Comparison of ENCODE assay signal across 14 mouse cellular contexts in the genomic region with DNA sequence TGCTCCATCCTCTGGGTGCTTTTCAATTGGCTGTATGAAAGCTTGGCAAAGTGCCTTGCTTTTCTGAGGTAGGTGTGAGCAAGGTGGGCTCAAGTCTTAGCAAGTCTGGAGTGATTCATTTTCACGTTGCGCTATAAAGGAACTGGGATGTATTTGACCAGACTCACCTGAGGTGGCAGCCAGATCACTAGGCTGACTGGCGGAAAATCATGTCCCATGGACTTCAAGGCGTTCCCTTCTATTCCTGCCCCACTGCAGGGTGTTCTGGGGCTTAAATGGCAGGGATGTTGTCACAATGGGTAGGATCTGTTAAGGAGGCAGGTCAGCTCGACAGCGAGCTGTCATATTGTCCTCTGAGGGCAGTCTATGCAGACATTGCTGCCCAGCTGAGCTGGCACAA. TPM values are rescaled to one million over a fixed set of nuclear protein-coding genes. Genes with fewer than 3 reads are reported as not detected.
A peak's percentile ranks its signal among the peaks of the same experiment; 100 is the strongest.
DNase-seq lines count a peak whose midpoint lies in the region; ATAC-seq and TF ChIP-seq lines count a peak whose summit lies in the region.
"Had no signal": no experiment of that assay in that cellular context is flagged by ENCODE, and none has a peak within 500 bp of the region (broad histone marks: within the 10 kb centered on the region; RNA-seq: fewer than 3 reads in every experiment).

No protein-coding gene starts in this region.

- no peaks in the 10 kb centered on the region for H3K9me3 ChIP-seq in intestine, embryonic 16.5 days (ENCODE audit: control insufficient read depth, low read length)
- H3K9me3 ChIP-seq in intestine, postnatal 0 days (ENCODE audit: control insufficient read depth) = no peaks in the 10 kb centered on the region
- no peaks in the 10 kb centered on the region for H3K9me3 ChIP-seq in embryonic facial prominence, embryonic 14.5 days (ENCODE audit: control insufficient read depth, low read length)
- H3K9me3 ChIP-seq in limb, embryonic 13.5 days = peaks cover 4% of the 10 kb centered on the region; the same call in 1 of the 2 replicates
- H3K9me3 ChIP-seq: liver, embryonic 15.5 days had no signal

- 86% methylated on average over 6 of the region's 6 CpGs for WGBS in intestine, embryonic 16.5 days
- WGBS in intestine, postnatal 0 days = 80% methylated on average over 6 of the region's 6 CpGs
- WGBS in embryonic facial prominence, embryonic 14.5 days = 82% methylated on average over 6 of the region's 6 CpGs
- whole genome bisulfite sequencing in limb, embryonic 13.5 days = 86% methylated on average over 6 of the region's 6 CpGs

- peaks cover 18% of the 10 kb centered on the region for H3K4me1 ChIP-seq in intestine, embryonic 16.5 days (ENCODE audit: control insufficient read depth, insufficient read depth, low read length)
- H3K4me1 ChIP-seq in intestine, postnatal 0 days (replicated peaks; ENCODE audit: control insufficient read depth, insufficient read depth, low read length) = peaks cover 5% of the 10 kb centered on the region; the same call in 1 of the 2 replicates
- H3K4me1 ChIP-seq in embryonic facial prominence, embryonic 14.5 days (ENCODE audit: control insufficient read depth, insufficient read depth, low read length) = peaks cover 16% of the 10 kb centered on the region; the same call in 1 of the 2 replicates
- peaks cover 28% of the 10 kb centered on the region for H3K4me1 ChIP-seq in limb, embryonic 13.5 days

- H3K27me3 ChIP-seq in intestine, embryonic 16.5 days (replicated peaks; ENCODE audit: control insufficient read depth, insufficient read depth, low read length) = no peaks in the 10 kb centered on the region
- H3K27me3 ChIP-seq in intestine, postnatal 0 days (replicated peaks; ENCODE audit: control insufficient read depth, insufficient read depth, low read length) = no peaks in the 10 kb centered on the region
- H3K27me3 ChIP-seq in embryonic facial prominence, embryonic 14.5 days (replicated peaks; ENCODE audit: control insufficient read depth, insufficient read depth, low read length) = no peaks in the 10 kb centered on the region
- no peaks in the 10 kb centered on the region for H3K27me3 ChIP-seq in limb, embryonic 13.5 days
- H3K27me3 ChIP-seq: liver, embryonic 15.5 days had no signal

- DNase-seq in brain, adult 2 months (ENCODE audit: low read depth, low spot score) = peak; percentile 71
- peak; percentile 52 for DNase-seq in embryonic facial prominence, embryonic 14.5 days (ENCODE audit: low spot score)
- DNase-seq in testis, postnatal 14 days (ENCODE audit: low spot score) = no peak
- DNase-seq in adrenal gland, postnatal 10 days = no peak
- no peak for DNase-seq in testis, postnatal 10 days (ENCODE audit: low spot score)
- DNase-seq: heart, adult 2 months; heart, postnatal 10 days; kidney, adult 18-20 months; lung, postnatal 36 days had no signal

- ATAC-seq in intestine, embryonic 16.5 days = no peak
- ATAC-seq in intestine, postnatal 0 days = no peak
- no peak for ATAC-seq in embryonic facial prominence, embryonic 14.5 days (ENCODE audit: low read depth)
- no peak for ATAC-seq in limb, embryonic 13.5 days (ENCODE audit: low FRiP score, low read depth)
- ATAC-seq: activated CD4-positive, CD25-positive, alpha-beta regulatory T cell, adult 4 months had no signal

- H3K4me2 ChIP-seq in intestine, embryonic 16.5 days (ENCODE audit: low read depth, low read length) = no peak overlapping the region
- H3K4me2 ChIP-seq in intestine, postnatal 0 days (replicated peaks; ENCODE audit: low read depth) = no peak overlapping the region
- H3K4me2 ChIP-seq in embryonic facial prominence, embryonic 14.5 days (ENCODE audit: low read depth, low read length) = peak overlapping the region; percentile 94
- peak overlapping the region; percentile 68 for H3K4me2 ChIP-seq in limb, embryonic 13.5 days (replicated peaks)
- H3K4me2 ChIP-seq: liver, embryonic 15.5 days had no signal

- H3K27ac ChIP-seq in intestine, embryonic 16.5 days (ENCODE audit: low read length) = no peak overlapping the region
- H3K27ac ChIP-seq in intestine, postnatal 0 days (ENCODE audit: low read depth, low read length) = no peak overlapping the region
- H3K27ac ChIP-seq in embryonic facial prominence, embryonic 14.5 days (replicated peaks; ENCODE audit: low read depth, low read length) = no peak overlapping the region
- no peak overlapping the region; the same call in 1 of the 2 replicates for H3K27ac ChIP-seq in limb, embryonic 13.5 days
- H3K27ac ChIP-seq: heart, adult 2 months; liver, embryonic 15.5 days had no signal

- no peaks in the 10 kb centered on the region for H3K36me3 ChIP-seq in intestine, embryonic 16.5 days (ENCODE audit: control insufficient read depth, insufficient read depth, low read length)
- H3K36me3 ChIP-seq in intestine, postnatal 0 days (ENCODE audit: control insufficient read depth, insufficient read depth) = peaks cover 10% of the 10 kb centered on the region; the same call in 1 of the 2 replicates
- H3K36me3 ChIP-seq in embryonic facial prominence, embryonic 14.5 days (ENCODE audit: control insufficient read depth, insufficient read depth, low read length) = peaks cover 15% of the 10 kb centered on the region; the same call in 1 of the 2 replicates
- peaks cover 31% of the 10 kb centered on the region for H3K36me3 ChIP-seq in limb, embryonic 13.5 days

- peak overlapping the region; percentile 40; the same call in 1 of the 2 replicates for H3K9ac ChIP-seq in intestine, embryonic 16.5 days (ENCODE audit: low read depth, low read length)
- H3K9ac ChIP-seq in intestine, postnatal 0 days (ENCODE audit: low read depth, low read length) = no peak overlapping the region
- H3K9ac ChIP-seq in embryonic facial prominence, embryonic 14.5 days (ENCODE audit: low read depth, low read length) = peak overlapping the region; percentile 23; the same call in 1 of the 2 replicates
- peak overlapping the region; percentile 48; the same call in 1 of the 2 replicates for H3K9ac ChIP-seq in limb, embryonic 13.5 days
- H3K9ac ChIP-seq: liver, embryonic 15.5 days had no signal

- H3K4me3 ChIP-seq in intestine, embryonic 16.5 days (ENCODE audit: low read length) = no peak overlapping the region
- H3K4me3 ChIP-seq in intestine, postnatal 0 days (ENCODE audit: low read depth, low read length) = no peak overlapping the region
- H3K4me3 ChIP-seq in embryonic facial prominence, embryonic 14.5 days (ENCODE audit: low read depth, low read length) = no peak overlapping the region
- H3K4me3 ChIP-seq in limb, embryonic 13.5 days = no peak overlapping the region
- H3K4me3 ChIP-seq: heart, adult 2 months; liver, embryonic 15.5 days had no signal

- no peak for TF ChIP-seq CTCF in intestine, postnatal 0 days (IDR thresholded peaks at IDR 0.05; ENCODE audit: low read depth)

RNA-seq across cellular contexts. Expression of a gene that starts 2.7 kb away (rescaled TPM):
- 60.3 and 70.4 TPM in 2 replicates for polyA plus RNA-seq in intestine, embryonic 16.5 days (2015; fragmentation: Nextera tagmentation; extraction: Ambion mirVana)
- 54.6 and 57.8 TPM in 2 replicates for polyA plus RNA-seq in intestine, postnatal 0 days (2015; fragmentation: Nextera tagmentation; extraction: Ambion mirVana)
- 66.1 and 68.5 TPM in 2 replicates for polyA plus RNA-seq in embryonic facial prominence, embryonic 14.5 days (2014; fragmentation: Nextera tagmentation; extraction: Ambion mirVana)
- 92.1 and 97.8 TPM in 2 replicates for polyA plus RNA-seq in limb, embryonic 13.5 days (2015; fragmentation: Nextera tagmentation; extraction: Ambion mirVana)
- 10 to 100 TPM; 41.1 to 47.3 TPM for total RNA-seq in adrenal gland, postnatal 10 days (2021)

RNA-seq across cellular contexts. Expression of a gene that starts 29.9 kb away (rescaled TPM):
- 11.4 and 11.7 TPM in 2 replicates for polyA plus RNA-seq in intestine, embryonic 16.5 days (2015; fragmentation: Nextera tagmentation; extraction: Ambion mirVana)
- 13.3 and 14.0 TPM in 2 replicates for polyA plus RNA-seq in intestine, postnatal 0 days (2015; fragmentation: Nextera tagmentation; extraction: Ambion mirVana)
- 34.1 and 34.9 TPM in 2 replicates for polyA plus RNA-seq in embryonic facial prominence, embryonic 14.5 days (2014; fragmentation: Nextera tagmentation; extraction: Ambion mirVana)
- 24.4 and 24.8 TPM in 2 replicates for polyA plus RNA-seq in limb, embryonic 13.5 days (2015; fragmentation: Nextera tagmentation; extraction: Ambion mirVana)
- 10 to 100 TPM; 65.3 to 80.4 TPM for total RNA-seq in adrenal gland, postnatal 10 days (2021)

Comparison
In these comparisons a context has a peak if more than half of its experiments do, and no peak if none do; other contexts are left out.
1. H3K4me2 ChIP-seq: peak in embryonic facial prominence, embryonic 14.5 days (single experiment) and limb, embryonic 13.5 days (single experiment); none in intestine, embryonic 16.5 days (single experiment) and intestine, postnatal 0 days (single experiment).
2. DNase-seq: peak in brain, adult 2 months (single experiment) and embryonic facial prominence, embryonic 14.5 days (single experiment); none in testis, postnatal 14 days (single experiment), adrenal gland, postnatal 10 days (single experiment) and testis, postnatal 10 days (single experiment).